Mouse (Mus musculus) Muller cell, postnatal 12 days (primary cell): ENCODE data around the gene 4930404H24Rik.

Source experiments
- DNase-seq: peaks from one replicate; pipeline ENCODE4 v3.0.0-alpha.2; 2015; ENCODE audit errors: inconsistent ontology term

Gene 4930404H24Rik

GRCm38 (mm10) chr2:153492573-153493392 is at the start of gene 4930404H24Rik:
4930404H24Rik (plus strand) TSS chr2:153492790.
- DNase-seq: peak; percentile 84

GRCm38 (mm10) chr2:153443434-153444240 is 49.0 kb upstream of the 4930404H24Rik start:
- no peak for DNase-seq

- peak; percentile 86 for DNase-seq
Observed at GRCm38 (mm10) chr2:153444254-153445136, 48.1 kb upstream of the 4930404H24Rik start.

- peak; percentile 39 for DNase-seq
Observed at GRCm38 (mm10) chr2:153445137-153446016, 47.2 kb upstream of the 4930404H24Rik start.

GRCm38 (mm10) chr2:153446017-153446408 is 46.6 kb upstream of the 4930404H24Rik start:
- peak; percentile 81 for DNase-seq

GRCm38 (mm10) chr2:153446476-153446875 is 46.1 kb upstream of the 4930404H24Rik start:
- no peak for DNase-seq

GRCm38 (mm10) chr2:153447719-153448118 is 44.9 kb upstream of the 4930404H24Rik start:
- DNase-seq: no peak

- no peak for DNase-seq
Observed at GRCm38 (mm10) chr2:153448519-153448918, 44.1 kb upstream of the 4930404H24Rik start.

- no peak for DNase-seq
Observed at GRCm38 (mm10) chr2:153453961-153454759, 38.4 kb upstream of the 4930404H24Rik start.

GRCm38 (mm10) chr2:153454841-153455506 is 37.6 kb upstream of the 4930404H24Rik start:
- no peak for DNase-seq

- no peak for DNase-seq
Observed at GRCm38 (mm10) chr2:153457467-153457866, 35.1 kb upstream of the 4930404H24Rik start.

- DNase-seq: no peak
Observed at GRCm38 (mm10) chr2:153458022-153458441, 34.6 kb upstream of the 4930404H24Rik start.

- no peak for DNase-seq
Observed at GRCm38 (mm10) chr2:153463257-153463656, 29.3 kb upstream of the 4930404H24Rik start.

GRCm38 (mm10) chr2:153467372-153467771 is 25.2 kb upstream of the 4930404H24Rik start:
- DNase-seq: no peak

- DNase-seq: no peak
Observed at GRCm38 (mm10) chr2:153469317-153469716, 23.3 kb upstream of the 4930404H24Rik start.

- no peak for DNase-seq
Observed at GRCm38 (mm10) chr2:153469764-153470163, 22.8 kb upstream of the 4930404H24Rik start.

- no peak for DNase-seq
Observed at GRCm38 (mm10) chr2:153470983-153471382, 21.6 kb upstream of the 4930404H24Rik start.

- peak; percentile 30 for DNase-seq
Observed at GRCm38 (mm10) chr2:153475114-153476112, 17.2 kb upstream of the 4930404H24Rik start.
